Mouse (Mus musculus): ENCODE results near the gene Rhobtb1. TPM values are rescaled to one million over a fixed set of nuclear protein-coding genes. Genes with fewer than 3 reads are reported as not detected.

Rhobtb1 gene
- polyA plus RNA-seq, 1 experiment from 2014 or later, result 11.4 TPM

GRCm38 (mm10) chr10:69268061-69268643, 116.9 kb downstream of the Rhobtb1 start:
- no peak overlapping the region for H3K27ac ChIP-seq (ENCODE audit: low read depth, low read length)
- H3K36me3 ChIP-seq (ENCODE audit: control insufficient read depth, insufficient read depth, low read length), result peaks cover 11% of the 10 kb centered on the region
- no peaks in the 10 kb centered on the region for H3K27me3 ChIP-seq (replicated peaks; ENCODE audit: control insufficient read depth, insufficient read depth, low read length)
- H3K4me3 ChIP-seq (ENCODE audit: low read length), result no peak overlapping the region
- peaks cover 4% of the 10 kb centered on the region for H3K4me1 ChIP-seq (ENCODE audit: control insufficient read depth, insufficient read depth, low read depth, low read length)
- no peak overlapping the region for H3K9ac ChIP-seq (ENCODE audit: low read depth, low read length)
- no peak for ATAC-seq
- WGBS, result 34% methylated on average over 10 of the region's 10 CpGs
- no peak overlapping the region for H3K4me2 ChIP-seq (ENCODE audit: low read length)
- H3K9me3 ChIP-seq (ENCODE audit: control insufficient read depth, low read length), result no peaks in the 10 kb centered on the region

GRCm38 (mm10) chr10:69271436-69271835, 120.2 kb downstream of the Rhobtb1 start:
- Histone ChIP-seq H3K9ac (ENCODE audit: low read depth, low read length) (no peak overlapping the region), H3K27ac (ENCODE audit: low read depth, low read length) (no peak overlapping the region), H3K36me3 (ENCODE audit: control insufficient read depth, insufficient read depth, low read length) (peaks cover 8% of the 10 kb centered on the region), H3K9me3 (ENCODE audit: control insufficient read depth, low read length) (no peaks in the 10 kb centered on the region), H3K27me3 (replicated peaks; ENCODE audit: control insufficient read depth, insufficient read depth, low read length) (no peaks in the 10 kb centered on the region), H3K4me2 (ENCODE audit: low read length) (no peak overlapping the region), H3K4me3 (ENCODE audit: low read length) (no peak overlapping the region), H3K4me1 (ENCODE audit: control insufficient read depth, insufficient read depth, low read depth, low read length) (no peaks in the 10 kb centered on the region)
- WGBS, result 49% methylated on average over 10 of the region's 10 CpGs
- no peak for ATAC-seq

GRCm38 (mm10) chr10:69274275-69274674, 123.0 kb downstream of the Rhobtb1 start:
- Histone ChIP-seq H3K9ac (ENCODE audit: low read depth, low read length) (no peak overlapping the region), H3K27me3 (replicated peaks; ENCODE audit: control insufficient read depth, insufficient read depth, low read length) (no peaks in the 10 kb centered on the region), H3K4me1 (ENCODE audit: control insufficient read depth, insufficient read depth, low read depth, low read length) (no peaks in the 10 kb centered on the region), H3K36me3 (ENCODE audit: control insufficient read depth, insufficient read depth, low read length) (peaks cover 8% of the 10 kb centered on the region), H3K4me3 (ENCODE audit: low read length) (no peak overlapping the region), H3K27ac (ENCODE audit: low read depth, low read length) (no peak overlapping the region), H3K9me3 (ENCODE audit: control insufficient read depth, low read length) (no peaks in the 10 kb centered on the region), H3K4me2 (ENCODE audit: low read length) (no peak overlapping the region)
- no peak for ATAC-seq
- 45% methylated on average over 5 of the region's 5 CpGs for WGBS

GRCm38 (mm10) chr10:69274705-69275104, 123.5 kb downstream of the Rhobtb1 start:
- no peak for ATAC-seq
- Histone ChIP-seq H3K27ac (ENCODE audit: low read depth, low read length) (no peak overlapping the region), H3K9me3 (ENCODE audit: control insufficient read depth, low read length) (no peaks in the 10 kb centered on the region), H3K36me3 (ENCODE audit: control insufficient read depth, insufficient read depth, low read length) (peaks cover 8% of the 10 kb centered on the region), H3K4me1 (ENCODE audit: control insufficient read depth, insufficient read depth, low read depth, low read length) (no peaks in the 10 kb centered on the region), H3K27me3 (replicated peaks; ENCODE audit: control insufficient read depth, insufficient read depth, low read length) (no peaks in the 10 kb centered on the region), H3K4me2 (ENCODE audit: low read length) (no peak overlapping the region), H3K9ac (ENCODE audit: low read depth, low read length) (no peak overlapping the region), H3K4me3 (ENCODE audit: low read length) (no peak overlapping the region)

- Histone ChIP-seq H3K27ac (ENCODE audit: low read depth, low read length) (no peak overlapping the region), H3K4me2 (ENCODE audit: low read length) (no peak overlapping the region), H3K4me1 (ENCODE audit: control insufficient read depth, insufficient read depth, low read depth, low read length) (no peaks in the 10 kb centered on the region), H3K4me3 (ENCODE audit: low read length) (no peak overlapping the region), H3K9ac (ENCODE audit: low read depth, low read length) (no peak overlapping the region), H3K36me3 (ENCODE audit: control insufficient read depth, insufficient read depth, low read length) (no peaks in the 10 kb centered on the region), H3K9me3 (ENCODE audit: control insufficient read depth, low read length) (no peaks in the 10 kb centered on the region), H3K27me3 (replicated peaks; ENCODE audit: control insufficient read depth, insufficient read depth, low read length) (no peaks in the 10 kb centered on the region)
- ATAC-seq, result no peak
- 89% methylated on average over 12 of the region's 12 CpGs for WGBS
These were observed 124.9 kb downstream of the Rhobtb1 start for GRCm38 (mm10) chr10:69275811-69276775.

- Histone ChIP-seq H3K4me3 (ENCODE audit: low read length) (no peak overlapping the region), H3K27me3 (replicated peaks; ENCODE audit: control insufficient read depth, insufficient read depth, low read length) (no peaks in the 10 kb centered on the region), H3K4me2 (ENCODE audit: low read length) (no peak overlapping the region), H3K9ac (ENCODE audit: low read depth, low read length) (no peak overlapping the region), H3K27ac (ENCODE audit: low read depth, low read length) (no peak overlapping the region), H3K36me3 (ENCODE audit: control insufficient read depth, insufficient read depth, low read length) (no peaks in the 10 kb centered on the region), H3K4me1 (ENCODE audit: control insufficient read depth, insufficient read depth, low read depth, low read length) (no peaks in the 10 kb centered on the region), H3K9me3 (ENCODE audit: control insufficient read depth, low read length) (no peaks in the 10 kb centered on the region)
- ATAC-seq, result no peak
- WGBS, result 83% methylated on average over 9 of the region's 9 CpGs
These were observed 125.7 kb downstream of the Rhobtb1 start for GRCm38 (mm10) chr10:69276920-69277435.

- Histone ChIP-seq H3K9me3 (ENCODE audit: control insufficient read depth, low read length) (no peaks in the 10 kb centered on the region), H3K4me2 (ENCODE audit: low read length) (no peak overlapping the region), H3K9ac (ENCODE audit: low read depth, low read length) (no peak overlapping the region), H3K27ac (ENCODE audit: low read depth, low read length) (no peak overlapping the region), H3K4me1 (ENCODE audit: control insufficient read depth, insufficient read depth, low read depth, low read length) (no peaks in the 10 kb centered on the region), H3K36me3 (ENCODE audit: control insufficient read depth, insufficient read depth, low read length) (0 out of 2 replicates have a peak, but pooled peaks cover 2% of the 10 kb centered on the region), H3K27me3 (replicated peaks; ENCODE audit: control insufficient read depth, insufficient read depth, low read length) (no peaks in the 10 kb centered on the region), H3K4me3 (ENCODE audit: low read length) (no peak overlapping the region)
- no peak for ATAC-seq
- WGBS, result 77% methylated on average over 18 of the region's 18 CpGs
These were observed 127.8 kb downstream of the Rhobtb1 start for GRCm38 (mm10) chr10:69278764-69279606.

- Histone ChIP-seq H3K4me1 (ENCODE audit: control insufficient read depth, insufficient read depth, low read depth, low read length) (no peaks in the 10 kb centered on the region), H3K9ac (ENCODE audit: low read depth, low read length) (no peak overlapping the region), H3K4me3 (ENCODE audit: low read length) (no peak overlapping the region), H3K9me3 (ENCODE audit: control insufficient read depth, low read length) (no peaks in the 10 kb centered on the region), H3K27me3 (replicated peaks; ENCODE audit: control insufficient read depth, insufficient read depth, low read length) (no peaks in the 10 kb centered on the region), H3K27ac (ENCODE audit: low read depth, low read length) (no peak overlapping the region), H3K4me2 (ENCODE audit: low read length) (no peak overlapping the region), H3K36me3 (ENCODE audit: control insufficient read depth, insufficient read depth, low read length) (0 out of 2 replicates have a peak, but pooled peaks cover 2% of the 10 kb centered on the region)
- no peak for ATAC-seq
- WGBS, result 72% methylated on average over 7 of the region's 7 CpGs
These were observed 128.4 kb downstream of the Rhobtb1 start for GRCm38 (mm10) chr10:69279607-69279978.
